Mouse (Mus musculus) spleen, embryonic (tissue): ENCODE results near the gene Pbx1.

Experiments
- CTCF ChIA-PET: fragments of 350-600 bp; sonication (Branson Sonifier 250); formaldehyde crosslinking; loops from one replicate; lab custom pipeline; 2022; lab: Charles Lee

Gene Pbx1

DNA sequence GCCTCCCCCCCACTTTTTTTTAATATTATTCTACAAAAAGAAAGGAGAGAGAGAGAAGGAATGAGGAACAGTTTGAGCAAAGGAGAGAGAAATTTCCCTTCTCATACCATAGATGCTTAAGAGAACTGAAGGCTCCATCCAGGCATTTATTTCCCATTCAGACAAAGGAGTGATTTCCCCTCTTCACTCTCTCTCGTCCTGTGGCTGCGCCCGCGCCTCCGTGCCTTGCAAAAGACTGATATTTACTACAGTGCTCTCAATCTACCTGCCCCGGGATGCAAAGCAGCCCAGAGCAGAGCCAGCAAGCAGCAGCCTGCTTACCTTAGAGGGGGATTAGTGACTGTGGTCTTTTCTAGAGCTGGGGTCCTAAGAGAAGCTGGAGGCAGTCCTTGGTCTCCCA, 131.6 kb downstream of the Pbx1 start:
- CTCF ChIA-PET, result no interaction called here

- CTCF ChIA-PET, result no interaction called here
Measured at GRCm38 (mm10) chr1:168299928-168300365, 132.1 kb downstream of the Pbx1 start.

DNA sequence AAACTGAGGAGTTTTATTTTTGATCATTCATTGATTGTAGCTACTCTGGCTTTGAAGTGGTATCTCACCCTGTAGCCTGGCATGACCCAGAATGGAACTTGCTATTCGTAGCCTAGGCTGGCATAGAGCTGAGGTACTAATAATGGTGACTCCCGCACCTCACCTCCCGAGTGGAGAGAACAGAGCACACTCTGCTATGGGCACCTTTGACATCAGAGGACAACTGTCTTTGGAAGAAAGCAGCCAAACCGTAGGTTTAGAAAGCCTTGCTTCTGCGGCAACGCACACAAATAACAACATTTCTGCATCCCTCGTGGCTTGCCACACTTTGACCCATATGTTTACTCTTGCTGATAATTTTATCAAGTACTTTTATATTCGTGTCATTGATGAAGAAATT, 132.9 kb downstream of the Pbx1 start:
- CTCF ChIA-PET, result no interaction called here

- CTCF ChIA-PET, result no interaction called here
Measured at GRCm38 (mm10) chr1:168296290-168296689, 135.8 kb downstream of the Pbx1 start.

GRCm38 (mm10) chr1:168295782-168296181, 136.3 kb downstream of the Pbx1 start:
- CTCF ChIA-PET, result no interaction called here

GRCm38 (mm10) chr1:168293673-168294072, 138.4 kb downstream of the Pbx1 start:
- CTCF ChIA-PET, result no interaction called here

DNA sequence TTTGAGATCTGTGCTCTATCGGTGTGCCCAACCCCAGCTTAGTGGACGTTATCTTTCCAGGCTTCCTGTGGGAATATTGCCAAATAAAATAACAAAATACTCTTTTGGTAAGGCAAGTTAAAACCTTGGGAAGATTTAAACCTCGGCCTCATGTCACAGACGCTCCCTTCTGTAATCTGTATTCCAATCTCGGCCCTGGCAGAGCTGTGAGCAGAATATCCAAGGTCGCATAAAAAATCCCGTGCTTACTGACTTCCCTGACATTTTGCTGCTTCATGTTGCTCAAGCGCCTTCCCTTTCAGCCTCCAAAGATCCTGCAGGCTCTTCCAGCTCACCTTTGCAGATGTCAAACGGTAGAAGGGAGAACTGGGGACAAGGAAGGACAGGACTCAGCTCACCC, 140.0 kb downstream of the Pbx1 start:
- CTCF ChIA-PET, result no interaction called here

DNA sequence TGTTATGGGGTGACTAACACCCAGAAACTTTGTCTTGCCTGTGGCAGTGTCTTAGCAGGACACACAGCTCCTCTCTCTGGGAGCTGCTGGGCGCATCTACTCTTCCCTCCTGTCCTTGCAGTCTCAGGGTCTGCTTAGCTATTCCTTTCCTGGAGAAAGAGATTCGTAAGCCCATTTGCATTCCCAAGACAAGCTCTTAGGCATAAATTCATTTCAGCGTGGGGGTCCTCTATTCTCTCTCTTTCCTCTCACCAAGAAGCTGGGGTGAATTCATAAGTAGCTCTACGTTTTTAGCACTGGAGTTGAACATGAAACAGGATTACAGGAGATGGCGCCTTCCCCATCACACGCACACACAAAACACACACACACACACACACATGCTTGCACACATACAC, 140.4 kb downstream of the Pbx1 start:
- CTCF ChIA-PET, result no interaction called here

DNA sequence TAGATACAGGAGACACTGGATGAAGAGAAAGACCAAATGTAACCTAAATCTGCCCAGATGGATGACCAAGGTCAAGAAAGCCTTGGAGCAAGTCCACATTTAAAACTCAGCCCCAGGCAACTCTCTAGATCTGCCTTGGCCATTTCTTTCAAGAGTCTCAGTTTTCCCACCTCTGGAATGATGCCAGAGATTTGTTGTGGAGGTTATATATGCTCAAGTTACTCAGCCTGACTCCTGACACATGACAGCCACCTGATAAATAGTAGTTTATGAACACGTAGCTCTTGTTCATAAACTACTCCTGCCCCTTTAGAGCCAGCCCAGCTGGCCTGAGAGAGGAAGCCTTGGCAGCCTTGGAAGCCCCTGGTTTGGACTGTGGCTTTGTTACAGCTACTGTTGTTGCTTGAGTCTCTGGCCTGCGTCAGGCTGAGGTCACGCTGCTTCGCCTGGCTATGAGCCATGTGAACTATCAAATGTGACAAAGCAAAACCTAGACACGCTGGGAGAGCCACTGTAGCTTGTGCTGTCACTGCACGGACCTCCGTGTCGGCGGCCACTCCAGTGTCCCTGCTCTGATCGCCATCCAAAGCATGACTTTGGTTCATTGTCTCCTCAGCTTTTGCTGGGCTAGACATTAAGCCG, 140.9 kb downstream of the Pbx1 start:
- CTCF ChIA-PET, result no interaction called here

GRCm38 (mm10) chr1:168290236-168290985, 141.7 kb downstream of the Pbx1 start:
- CTCF ChIA-PET, result no interaction called here

GRCm38 (mm10) chr1:168288891-168289545, 143.1 kb downstream of the Pbx1 start:
- CTCF ChIA-PET, result no interaction called here

- CTCF ChIA-PET, result no interaction called here
Measured at GRCm38 (mm10) chr1:168287843-168288591, 144.1 kb downstream of the Pbx1 start.

DNA sequence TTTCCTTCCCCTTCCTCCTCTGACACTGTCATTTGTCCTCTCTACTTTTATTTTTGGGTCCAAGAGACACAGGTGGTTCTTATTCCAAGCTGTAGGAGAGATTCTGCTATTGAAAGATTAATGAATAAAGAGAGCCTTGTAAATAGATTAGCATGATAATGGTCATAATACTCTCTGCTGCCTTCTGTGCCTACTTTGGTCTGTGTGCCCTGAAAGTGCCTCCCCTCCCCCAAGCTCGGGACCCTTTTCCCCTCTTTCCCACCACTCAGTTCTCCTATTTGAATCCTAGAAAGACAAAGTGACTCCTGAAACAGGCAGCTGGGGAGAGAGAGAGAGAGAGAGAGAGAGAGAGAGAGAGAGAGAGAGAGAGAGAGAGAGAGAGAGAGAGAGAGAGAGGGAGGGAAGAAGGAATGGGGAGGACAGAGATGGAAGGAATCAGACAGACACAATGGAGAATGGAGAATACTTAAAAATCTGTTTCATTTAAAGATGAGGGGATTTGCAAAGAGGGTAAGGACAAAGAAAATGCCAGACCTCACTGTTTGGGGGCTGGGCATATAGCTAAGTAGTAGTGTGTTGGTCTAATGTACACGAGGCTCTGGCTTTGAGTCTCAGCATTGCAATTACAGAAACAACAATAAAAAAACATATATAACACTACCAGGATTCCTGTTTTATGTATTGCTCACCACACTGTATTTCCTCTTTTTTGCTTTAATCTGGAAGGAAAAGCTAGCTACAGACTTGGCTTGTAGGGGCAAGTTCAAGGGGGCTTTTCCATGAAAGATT, 145.0 kb downstream of the Pbx1 start:
- CTCF ChIA-PET, result no interaction called here

GRCm38 (mm10) chr1:168284566-168285141, 147.4 kb downstream of the Pbx1 start:
- CTCF ChIA-PET, result no interaction called here

DNA sequence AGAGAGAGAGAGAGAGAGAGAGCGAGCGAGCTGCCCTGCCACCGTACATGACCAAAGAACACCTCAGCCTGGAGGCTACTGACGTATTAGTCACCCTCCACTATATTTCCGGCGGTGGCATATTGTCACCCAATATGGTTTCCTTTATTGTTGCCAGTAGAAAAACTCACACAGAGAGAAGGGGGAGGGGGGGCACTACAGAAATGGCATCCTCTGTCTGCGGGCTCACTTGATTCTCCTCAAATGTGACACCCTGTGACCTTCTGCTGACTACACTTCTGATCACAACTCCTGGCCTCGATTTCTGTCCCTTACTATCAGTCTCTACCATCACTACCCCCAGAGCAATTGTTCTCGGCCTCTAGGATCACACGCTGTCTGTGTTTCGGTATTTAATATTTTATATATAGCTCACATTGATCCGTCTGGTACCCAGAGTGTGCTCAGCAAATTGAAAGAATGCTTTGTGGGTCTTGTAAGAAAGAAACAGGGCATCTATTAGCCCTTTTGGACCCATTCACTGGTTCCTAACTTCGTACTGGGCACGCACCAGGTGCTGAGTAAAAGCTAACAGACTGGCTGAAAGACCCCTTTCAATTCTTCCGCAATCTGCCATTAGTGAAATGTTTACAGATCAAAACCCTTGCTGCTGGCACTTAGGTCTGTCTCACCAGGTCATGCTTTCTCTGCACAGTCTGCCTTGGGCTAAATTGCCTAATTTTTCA, 148.1 kb downstream of the Pbx1 start:
- CTCF ChIA-PET, result no interaction called here

- CTCF ChIA-PET, result no interaction called here
Measured at GRCm38 (mm10) chr1:168283421-168283820, 148.6 kb downstream of the Pbx1 start.

- CTCF ChIA-PET, result no interaction called here
Measured at GRCm38 (mm10) chr1:168275678-168276077, 156.4 kb downstream of the Pbx1 start.

- CTCF ChIA-PET, result no interaction called here
Measured at GRCm38 (mm10) chr1:168274296-168274695, 157.8 kb downstream of the Pbx1 start.

- CTCF ChIA-PET, result no interaction called here
Measured at GRCm38 (mm10) chr1:168272091-168272490, 160.0 kb downstream of the Pbx1 start.

GRCm38 (mm10) chr1:168271207-168271606, 160.9 kb downstream of the Pbx1 start:
- CTCF ChIA-PET, result no interaction called here
